Mouse (Mus musculus) neural tube, embryonic 12.5 days (tissue): Measurements from ENCODE around the gene Rp9. TPM values are rescaled to one million over a fixed set of nuclear protein-coding genes. Genes with fewer than 3 reads are reported as not detected.

ENCODE experiments used
- ATAC-seq: fragments of 200-750 bp; cut with Nextera tagmentation; 2 replicates; pipeline ENCODE4 v1.8.0; 2017; ENCODE audit warnings: low read depth, mild to moderate bottlenecking, moderate TSS enrichment, moderate library complexity; ENCODE audit not compliant: low FRiP score
- H3K27ac ChIP-seq: fragments of 300-500 bp; sonication (generic); 2 replicates; pipeline ENCODE4 v1.5.1; 2016
- H3K27me3 ChIP-seq: fragments of 300-500 bp; sonication (generic); replicated peaks from 2 replicates; pipeline ENCODE4 v1.6.1; 2016; ENCODE audit warnings: mild to moderate bottlenecking
- H3K36me3 ChIP-seq: fragments of 300-500 bp; sonication (generic); 2 replicates; pipeline ENCODE4 v1.6.1; 2016; ENCODE audit warnings: mild to moderate bottlenecking
- H3K4me1 ChIP-seq: fragments of 300-500 bp; sonication (generic); 2 replicates; pipeline ENCODE4 v1.6.1; 2016
- H3K4me2 ChIP-seq: fragments of 300-500 bp; sonication (generic); replicated peaks from 2 replicates; pipeline ENCODE4 v1.6.1; 2016; ENCODE audit warnings: mild to moderate bottlenecking
- H3K4me3 ChIP-seq: fragments of 300-500 bp; sonication (generic); 2 replicates; pipeline ENCODE4 v1.5.1; 2016
- H3K9ac ChIP-seq: fragments of 300-500 bp; sonication (generic); 2 replicates; pipeline ENCODE4 v1.6.1; 2016; ENCODE audit warnings: mild to moderate bottlenecking
- H3K9me3 ChIP-seq: fragments of 300-500 bp; sonication (generic); 2 replicates; pipeline ENCODE4 v1.6.1; 2016; ENCODE audit warnings: mild to moderate bottlenecking
- WGBS: fragments of 180-500 bp; shearing (Covaris S2); methylation state at CpG from one replicate; pipeline ENCODE4 v1.1.7; 2016; 5-methylcytosine and 5-hydroxymethylcytosine counted together
- polyA plus RNA-seq: library from polyadenylated mRNA; unstranded; fragments of >200 nt; fragmentation: Nextera tagmentation; extraction: Ambion mirVana; gene quantifications from 2 replicates; pipeline ENCODE4 v1.2.1, GENCODE M21; 2016

Gene Rp9
- polyA plus RNA-seq, 1 experiment from 2014 or later, result 57.3 TPM

DNA sequence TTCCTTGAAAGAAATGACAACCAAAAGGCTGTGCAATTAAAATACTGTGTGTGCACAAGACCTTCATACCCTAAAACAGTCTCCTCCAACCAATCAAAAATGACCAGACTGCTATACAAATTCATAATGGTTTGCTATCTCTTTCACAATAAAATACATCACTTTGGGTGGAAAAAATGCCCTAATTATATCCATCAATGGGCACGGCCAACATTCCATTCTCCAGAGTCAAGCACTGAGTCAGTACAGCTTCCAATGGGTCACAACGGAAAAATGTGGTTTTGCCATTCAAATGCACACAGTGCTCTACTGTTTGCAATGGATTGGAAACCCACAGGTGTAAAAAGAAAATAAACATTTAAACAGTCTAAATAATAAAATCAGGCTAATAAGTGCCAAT lies 83.7 kb downstream of the Rp9 start:
- Histone ChIP-seq H3K4me2 (no peak overlapping the region), H3K27ac (no peak overlapping the region), H3K4me1 (0 out of 2 replicates have a peak, but pooled peaks cover 7% of the 10 kb centered on the region), H3K4me3 (no peak overlapping the region), H3K36me3 (peaks cover 12% of the 10 kb centered on the region), H3K9ac (no peak overlapping the region), H3K9me3 (no peaks in the 10 kb centered on the region), H3K27me3 (no peaks in the 10 kb centered on the region)
- WGBS, result 78% methylated on average over 2 of the region's 2 CpGs
- no peak for ATAC-seq

DNA sequence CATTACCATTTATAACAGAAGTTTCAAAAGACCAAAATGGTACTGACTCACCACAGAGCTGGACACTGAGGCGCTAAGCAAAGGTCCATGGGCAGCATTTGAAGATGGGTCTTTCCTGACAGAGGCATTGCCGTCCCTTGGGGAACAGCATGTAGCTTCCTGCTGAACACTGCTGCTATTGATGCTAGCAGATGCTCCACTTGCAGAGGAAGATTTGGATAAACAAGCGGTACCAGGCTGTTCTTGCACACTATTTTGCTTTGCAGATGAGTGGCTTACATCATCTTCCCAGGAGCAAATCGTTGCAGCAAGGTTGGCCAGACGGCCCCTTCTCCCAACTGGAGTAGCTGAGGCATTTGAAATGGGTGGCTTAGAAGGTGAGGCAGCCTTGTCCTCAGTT lies 93.5 kb downstream of the Rp9 start:
- WGBS, result 83% methylated on average over 5 of the region's 5 CpGs
- ATAC-seq, result no peak

DNA sequence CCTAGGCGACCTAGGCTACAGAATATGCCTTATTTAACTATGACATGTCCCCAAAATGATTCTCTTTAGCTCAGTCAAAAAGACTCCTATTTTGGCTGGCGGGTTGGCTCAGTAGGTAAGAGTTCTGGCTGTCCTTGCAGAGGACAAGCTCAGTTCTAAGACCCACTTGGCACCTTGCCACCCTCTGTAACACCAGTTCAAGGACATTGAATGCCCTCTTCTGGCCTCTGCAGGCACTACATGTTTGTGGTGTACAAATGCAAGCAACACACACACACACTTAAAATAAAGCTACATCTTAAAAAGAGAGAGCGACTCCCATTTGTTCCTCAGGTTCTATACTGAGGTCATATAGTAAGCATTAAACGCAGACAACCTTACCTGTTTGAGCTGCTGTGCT lies 96.8 kb downstream of the Rp9 start:
- Histone ChIP-seq H3K4me3 (no peak overlapping the region), H3K9me3 (no peaks in the 10 kb centered on the region), H3K27ac (no peak overlapping the region), H3K4me1 (no peaks in the 10 kb centered on the region), H3K9ac (no peak overlapping the region), H3K36me3 (peaks cover 65% of the 10 kb centered on the region), H3K4me2 (no peak overlapping the region), H3K27me3 (no peaks in the 10 kb centered on the region)
- ATAC-seq, result no peak
- WGBS, result 96% methylated on average over 4 of the region's 4 CpGs

More for the DNA sequence above, 93.5 kb downstream of the Rp9 start:
- H3K4me3 ChIP-seq, result no peak overlapping the region
- H3K27ac ChIP-seq, result no peak overlapping the region
- no peak overlapping the region for H3K9ac ChIP-seq
- H3K4me2 ChIP-seq, result no peak overlapping the region
- peaks cover 73% of the 10 kb centered on the region for H3K36me3 ChIP-seq
- no peaks in the 10 kb centered on the region for H3K9me3 ChIP-seq
- H3K4me1 ChIP-seq, result no peaks in the 10 kb centered on the region
- no peaks in the 10 kb centered on the region for H3K27me3 ChIP-seq

DNA sequence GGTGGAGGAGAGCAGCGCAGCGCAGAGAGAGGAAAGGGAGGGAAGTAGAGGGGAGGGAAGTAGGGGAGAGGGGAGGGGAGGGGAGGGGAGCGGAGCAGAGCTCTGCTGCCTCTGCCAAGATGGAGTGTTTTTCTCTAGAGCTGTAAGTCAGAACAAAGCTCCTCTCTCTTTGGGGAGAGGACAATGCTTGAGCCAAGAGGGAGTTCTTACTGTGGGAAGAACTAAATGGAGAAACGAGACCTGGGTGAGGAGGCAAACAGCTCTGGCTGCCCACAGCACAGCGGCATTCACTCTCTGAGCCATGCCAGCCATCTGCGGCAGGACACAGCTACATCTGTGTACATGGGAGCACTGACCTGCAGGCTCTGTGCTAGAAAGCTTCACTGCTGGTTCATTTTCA lies 101.5 kb downstream of the Rp9 start:
- Histone ChIP-seq H3K4me2 (no peak overlapping the region), H3K36me3 (peaks cover 59% of the 10 kb centered on the region), H3K9me3 (no peaks in the 10 kb centered on the region), H3K27ac (no peak overlapping the region), H3K4me1 (no peaks in the 10 kb centered on the region), H3K9ac (no peak overlapping the region), H3K27me3 (no peaks in the 10 kb centered on the region), H3K4me3 (no peak overlapping the region)
- ATAC-seq, result no peak
- WGBS, result 81% methylated on average over 6 of the region's 6 CpGs

DNA sequence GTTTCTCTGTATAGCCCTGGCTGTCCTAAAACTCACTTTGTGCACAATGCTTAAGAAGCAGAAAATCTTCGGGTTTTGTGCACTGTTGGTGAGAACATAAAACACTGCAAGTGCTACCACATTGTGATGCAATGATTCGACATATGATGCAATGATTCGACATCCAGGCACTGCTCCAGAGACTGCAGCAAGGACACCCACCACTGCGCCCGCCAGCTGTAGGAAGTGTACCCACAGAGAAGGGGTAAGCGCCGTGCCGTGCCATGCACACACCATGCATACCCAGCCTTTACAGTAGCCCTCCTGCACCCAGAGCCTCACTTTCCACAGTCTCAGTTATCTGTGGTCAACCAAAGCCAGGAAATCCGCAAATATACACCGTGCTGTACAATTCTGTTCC lies 102.9 kb downstream of the Rp9 start:
- H3K27me3 ChIP-seq, result no peaks in the 10 kb centered on the region
- no peak overlapping the region for H3K27ac ChIP-seq
- peaks cover 54% of the 10 kb centered on the region for H3K36me3 ChIP-seq
- H3K9me3 ChIP-seq, result no peaks in the 10 kb centered on the region
- ATAC-seq, result no peak
- no peak overlapping the region for H3K9ac ChIP-seq
- no peak overlapping the region for H3K4me3 ChIP-seq
- WGBS, result 97% methylated on average over 10 of the region's 10 CpGs
- no peak overlapping the region for H3K4me2 ChIP-seq
- H3K4me1 ChIP-seq, result no peaks in the 10 kb centered on the region

DNA sequence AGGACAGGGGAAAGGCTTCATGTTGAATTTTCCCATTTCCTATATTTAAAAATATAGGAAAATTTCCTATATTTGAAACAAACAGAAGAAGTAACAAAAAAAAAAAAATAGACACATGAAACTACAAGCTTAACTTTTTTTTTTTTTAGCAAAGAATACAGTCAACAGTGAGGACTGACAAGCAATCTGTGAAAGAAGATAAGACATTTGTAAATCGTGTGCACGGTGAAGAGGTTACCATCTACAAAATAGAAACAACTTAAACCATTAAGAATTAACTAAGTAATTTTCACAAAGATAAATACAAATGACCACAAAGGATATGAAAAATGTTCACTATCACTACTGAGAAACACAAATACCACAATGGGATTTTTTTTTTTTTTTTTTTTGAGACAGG lies 103.3 kb downstream of the Rp9 start:
- H3K36me3 ChIP-seq, result peaks cover 53% of the 10 kb centered on the region
- WGBS, result 98% methylated on average over 2 of the region's 2 CpGs
- no peak for ATAC-seq
- H3K4me1 ChIP-seq, result no peaks in the 10 kb centered on the region
- H3K4me2 ChIP-seq, result no peak overlapping the region
- H3K27me3 ChIP-seq, result no peaks in the 10 kb centered on the region
- no peaks in the 10 kb centered on the region for H3K9me3 ChIP-seq
- H3K4me3 ChIP-seq, result no peak overlapping the region
- H3K9ac ChIP-seq, result no peak overlapping the region
- H3K27ac ChIP-seq, result no peak overlapping the region

Other genes starting within 250 kb of the Rp9 start
- gene Zfp809, start 244.0 kb downstream of the Rp9 start, polyA plus RNA-seq, result 10.6 and 10.8 TPM in 2 replicates
- 4.7 and 5.1 TPM in 2 replicates for gene Zfp599, start 209.8 kb downstream of the Rp9 start, polyA plus RNA-seq
- 36.3 and 38.8 TPM in 2 replicates for gene Zfp810, start 162.1 kb downstream of the Rp9 start, polyA plus RNA-seq
- gene Anln, start 80.6 kb downstream of the Rp9 start, polyA plus RNA-seq, result 23.9 and 26.9 TPM in 2 replicates
- 6.2 and 6.7 TPM in 2 replicates for gene 9530077C05Rik, start 58.2 kb downstream of the Rp9 start, polyA plus RNA-seq
- gene Gm17545, start 15.5 kb downstream of the Rp9 start, polyA plus RNA-seq, result not detected in 2 replicates
- 18.4 and 18.5 TPM in 2 replicates for gene Bbs9, start 6.0 kb upstream of the Rp9 start, polyA plus RNA-seq